ENCODE assay signal across 9 mouse cellular contexts in genomic region chr17:56288866-56289265, GRCm38 (mm10). TPM values are rescaled to one million over a fixed set of nuclear protein-coding genes. Genes with fewer than 3 reads are reported as not detected.
DNase-seq lines count a peak whose midpoint lies in the region; ATAC-seq and TF ChIP-seq lines count a peak whose summit lies in the region.
"Had no signal": no experiment of that assay in that cellular context is flagged by ENCODE, and none has a peak within 500 bp of the region (broad histone marks: within the 10 kb centered on the region; RNA-seq: fewer than 3 reads in every experiment).

No protein-coding gene starts in this region.

- peak overlapping the region; percentile 78 for H3K4me2 ChIP-seq in kidney, postnatal 0 days (ENCODE audit: low read length)
- peak overlapping the region; percentile 56 for H3K4me2 ChIP-seq in hindbrain, embryonic 11.5 days (replicated peaks; ENCODE audit: low read depth, low read length)
- H3K4me2 ChIP-seq in midbrain, embryonic 12.5 days (replicated peaks), result peak overlapping the region; percentile 54

- 29% methylated on average over 3 of the region's 3 CpGs for WGBS in kidney, postnatal 0 days
- WGBS in hindbrain, embryonic 11.5 days, result 48% methylated on average over 3 of the region's 3 CpGs
- WGBS in midbrain, embryonic 12.5 days, result 34% methylated on average over 3 of the region's 3 CpGs

- no peaks in the 10 kb centered on the region for H3K9me3 ChIP-seq in kidney, postnatal 0 days (replicated peaks; ENCODE audit: low read length)
- H3K9me3 ChIP-seq in hindbrain, embryonic 11.5 days (ENCODE audit: control insufficient read depth, low read length), result no peaks in the 10 kb centered on the region
- H3K9me3 ChIP-seq in midbrain, embryonic 12.5 days, result no peaks in the 10 kb centered on the region

- H3K36me3 ChIP-seq in kidney, postnatal 0 days (ENCODE audit: insufficient read depth, low read length), result peaks cover 25% of the 10 kb centered on the region
- no peaks in the 10 kb centered on the region for H3K36me3 ChIP-seq in hindbrain, embryonic 11.5 days (ENCODE audit: control insufficient read depth, insufficient read depth, low read length)
- H3K36me3 ChIP-seq in midbrain, embryonic 12.5 days, result peaks cover 10% of the 10 kb centered on the region

- peak overlapping the region; percentile 56 for H3K4me3 ChIP-seq in kidney, postnatal 0 days (replicated peaks; ENCODE audit: low read depth, low read length)
- H3K4me3 ChIP-seq in bone marrow macrophage, adult 2 months (ENCODE audit: insufficient read depth, low read length), result peak overlapping the region; percentile 72
- H3K4me3 ChIP-seq in hindbrain, embryonic 11.5 days (ENCODE audit: low read depth, low read length), result peak overlapping the region; percentile 39
- 0 out of 2 replicates have a peak overlapping the region, but pooled peaks have one; percentile 43 for H3K4me3 ChIP-seq in midbrain, embryonic 12.5 days

- peaks cover 28% of the 10 kb centered on the region for H3K4me1 ChIP-seq in kidney, postnatal 0 days (replicated peaks; ENCODE audit: insufficient read depth, low read length)
- H3K4me1 ChIP-seq in bone marrow macrophage, adult 2 months (ENCODE audit: control insufficient read depth, insufficient read depth, low read length), result peaks cover 21% of the 10 kb centered on the region
- H3K4me1 ChIP-seq in hindbrain, embryonic 11.5 days (replicated peaks; ENCODE audit: control insufficient read depth, insufficient read depth, low read length), result peaks cover 7% of the 10 kb centered on the region
- peaks cover 35% of the 10 kb centered on the region for H3K4me1 ChIP-seq in midbrain, embryonic 12.5 days

- TF ChIP-seq POLR2A in bone marrow macrophage, adult 2 months (IDR thresholded peaks at IDR 0.05; ENCODE audit: borderline replicate concordance, low read depth, low read length), result no peak

- no peaks in the 10 kb centered on the region for H3K27me3 ChIP-seq in kidney, postnatal 0 days (ENCODE audit: insufficient read depth, low read length)
- no peaks in the 10 kb centered on the region for H3K27me3 ChIP-seq in hindbrain, embryonic 11.5 days (ENCODE audit: control insufficient read depth, insufficient read depth, low read length)
- no peaks in the 10 kb centered on the region; the same call in 1 of the 2 replicates for H3K27me3 ChIP-seq in midbrain, embryonic 12.5 days

- peak overlapping the region; percentile 97 for H3K27ac ChIP-seq in kidney, postnatal 0 days
- H3K27ac ChIP-seq in bone marrow macrophage, adult 2 months (ENCODE audit: insufficient read depth, low read depth, low read length), result peak overlapping the region; percentile 82
- peak overlapping the region; percentile 76; the same call in 1 of the 2 replicates for H3K27ac ChIP-seq in hindbrain, embryonic 11.5 days (ENCODE audit: low read depth, low read length)
- peak overlapping the region; percentile 73 for H3K27ac ChIP-seq in midbrain, embryonic 12.5 days (replicated peaks)

- no peak for TF ChIP-seq CTCF in kidney, postnatal 0 days (IDR thresholded peaks at IDR 0.05; ENCODE audit: low read depth)
- no peak for TF ChIP-seq CTCF in bone marrow macrophage, adult 2 months (IDR thresholded peaks at IDR 0.05; ENCODE audit: low read depth, low read length)

- no peak for DNase-seq in kidney, postnatal 0 days (ENCODE audit: low spot score)
- no peak for DNase-seq in kidney, adult 8-10 months
- DNase-seq in hindbrain, embryonic 11.5 days (ENCODE audit: low spot score), result no peak
- no peak for DNase-seq in right cerebral cortex, postnatal 10 days (ENCODE audit: low spot score in 2 of 2)
- DNase-seq in ovary, postnatal 14 days (ENCODE audit: low spot score), result no peak
- no peak for DNase-seq in urinary bladder, postnatal 10 days (ENCODE audit: low spot score)

- no peak for ATAC-seq in kidney, postnatal 0 days (replicated peaks; ENCODE audit: low FRiP score, low read depth)
- no peak for ATAC-seq in hindbrain, embryonic 11.5 days (ENCODE audit: low FRiP score)
- ATAC-seq in midbrain, embryonic 12.5 days (ENCODE audit: low FRiP score, low read depth), result no peak

- peak overlapping the region; percentile 71 for H3K9ac ChIP-seq in kidney, postnatal 0 days (ENCODE audit: low read depth, low read length)
- peak overlapping the region; percentile 35; the same call in 1 of the 2 replicates for H3K9ac ChIP-seq in hindbrain, embryonic 11.5 days (ENCODE audit: low read depth, low read length)
- 0 out of 2 replicates have a peak overlapping the region, but pooled peaks have one; percentile 45 for H3K9ac ChIP-seq in midbrain, embryonic 12.5 days (replicated peaks)

RNA-seq across cellular contexts. Expression of gene Plin3, which starts 3.8 kb away (rescaled TPM):
- 69.6 and 75.2 TPM in 2 replicates for polyA plus RNA-seq in kidney, postnatal 0 days (2015; fragmentation: Nextera tagmentation; extraction: Ambion mirVana)
- 40.4 and 44.1 TPM in 2 replicates for polyA plus RNA-seq in bone marrow macrophage, adult 2 months (2012; ENCODE audit: insufficient read depth, insufficient read length, missing spikeins)
- 25.0 and 26.2 TPM in 2 replicates for polyA plus RNA-seq in hindbrain, embryonic 11.5 days (2014; fragmentation: Nextera tagmentation; extraction: Ambion mirVana)
- 28.9 and 29.0 TPM in 2 replicates for polyA plus RNA-seq in midbrain, embryonic 12.5 days (2016; fragmentation: Nextera tagmentation; extraction: Ambion mirVana)

RNA-seq across cellular contexts. Expression of gene Arrdc5, which starts 11.2 kb away (rescaled TPM):
- polyA plus RNA-seq in kidney, postnatal 0 days (2015; fragmentation: Nextera tagmentation; extraction: Ambion mirVana), result not detected in 2 replicates
- not detected in 2 replicates for polyA plus RNA-seq in bone marrow macrophage, adult 2 months (2012; ENCODE audit: insufficient read depth, insufficient read length, missing spikeins)
- not detected in 2 replicates for polyA plus RNA-seq in hindbrain, embryonic 11.5 days (2014; fragmentation: Nextera tagmentation; extraction: Ambion mirVana)
- polyA plus RNA-seq in midbrain, embryonic 12.5 days (2016; fragmentation: Nextera tagmentation; extraction: Ambion mirVana), result not detected in 2 replicates
- polyA plus RNA-seq: frontal cortex, adult 2 months had no signal

RNA-seq across cellular contexts. Expression of gene Ticam1, which starts 12.3 kb away (rescaled TPM):
- 6.9 and 7.7 TPM in 2 replicates for polyA plus RNA-seq in kidney, postnatal 0 days (2015; fragmentation: Nextera tagmentation; extraction: Ambion mirVana)
- polyA plus RNA-seq in bone marrow macrophage, adult 2 months (2012; ENCODE audit: insufficient read depth, insufficient read length, missing spikeins), result 13.5 and 17.6 TPM in 2 replicates
- 2.1 and 2.7 TPM in 2 replicates for polyA plus RNA-seq in hindbrain, embryonic 11.5 days (2014; fragmentation: Nextera tagmentation; extraction: Ambion mirVana)
- 1.7 TPM in 2 replicates for polyA plus RNA-seq in midbrain, embryonic 12.5 days (2016; fragmentation: Nextera tagmentation; extraction: Ambion mirVana)

RNA-seq across cellular contexts. Expression of gene Uhrf1, which starts 14.3 kb away (rescaled TPM):
- polyA plus RNA-seq in kidney, postnatal 0 days (2015; fragmentation: Nextera tagmentation; extraction: Ambion mirVana), result 54.3 and 67.3 TPM in 2 replicates
- 23.9 and 29.3 TPM in 2 replicates for polyA plus RNA-seq in bone marrow macrophage, adult 2 months (2012; ENCODE audit: insufficient read depth, insufficient read length, missing spikeins)
- polyA plus RNA-seq in hindbrain, embryonic 11.5 days (2014; fragmentation: Nextera tagmentation; extraction: Ambion mirVana), result 77.7 and 95.9 TPM in 2 replicates
- 161 and 166 TPM in 2 replicates for polyA plus RNA-seq in midbrain, embryonic 12.5 days (2016; fragmentation: Nextera tagmentation; extraction: Ambion mirVana)

RNA-seq across cellular contexts. Expression of gene Fem1a, which starts 32.3 kb away (rescaled TPM):
- polyA plus RNA-seq in kidney, postnatal 0 days (2015; fragmentation: Nextera tagmentation; extraction: Ambion mirVana), result 11.7 TPM in 2 replicates
- polyA plus RNA-seq in bone marrow macrophage, adult 2 months (2012; ENCODE audit: insufficient read depth, insufficient read length, missing spikeins), result 8.8 and 10.3 TPM in 2 replicates
- 12.8 and 14.4 TPM in 2 replicates for polyA plus RNA-seq in hindbrain, embryonic 11.5 days (2014; fragmentation: Nextera tagmentation; extraction: Ambion mirVana)
- polyA plus RNA-seq in midbrain, embryonic 12.5 days (2016; fragmentation: Nextera tagmentation; extraction: Ambion mirVana), result 17.9 and 18.6 TPM in 2 replicates
